Mouse (Mus musculus) B cell, adult (primary cell): ENCODE measurements around the gene Kif1a. TPM values are rescaled to one million over a fixed set of nuclear protein-coding genes. Genes with fewer than 3 reads are reported as not detected.

ENCODE experiments used
- total RNA-seq: library from RNA; stranded (reverse); gene quantifications from 4 replicates; pipeline ENCODE4 v1.2.4, GENCODE M21; 2023; ENCODE audit not compliant: inconsistent age

Kif1a gene
- total RNA-seq: 0.06 TPM in 1 of 4 replicates, not detected in the others

GRCm38 (mm10) chr1:93101571-93102061, at the start of gene Kif1a:
Gene Kif1a (minus strand): TSS chr1:93101951.

GRCm38 (mm10) chr1:93135036-93135526, 33.3 kb upstream of the Kif1a start, which contains the start of gene Agxt:
Gene Agxt (plus strand): TSS chr1:93135240.

GRCm38 (mm10) chr1:93006061-93006460, 95.7 kb downstream of the Kif1a start, which contains the start of gene Aqp12:
Gene Aqp12 (plus strand): TSS chr1:93006334.

Other genes starting within 250 kb of the Kif1a start
- gene Ankmy1, start 199.0 kb downstream of the Kif1a start, total RNA-seq: 0.48 to 0.72 TPM (median 0.54 TPM) in 4 replicates
- 4.0 to 6.3 TPM (median 4.8 TPM) in 4 replicates for gene Dusp28, start 195.0 kb downstream of the Kif1a start, total RNA-seq
- gene Rnpepl1, start 191.2 kb downstream of the Kif1a start, total RNA-seq: 97.6 to 107 TPM (median 98.9 TPM) in 4 replicates
- 21.5 to 32.8 TPM (median 22.9 TPM) in 4 replicates for gene Capn10, start 167.6 kb downstream of the Kif1a start, total RNA-seq
- 0.39 to 3.2 TPM (median 1.6 TPM) in 4 replicates for gene Gpr35, start 151.1 kb downstream of the Kif1a start, total RNA-seq
- not detected in 4 replicates for gene Aqp12, start 95.6 kb downstream of the Kif1a start, total RNA-seq
- gene Agxt, start 33.3 kb upstream of the Kif1a start, total RNA-seq: not detected in 4 replicates
- not detected in 4 replicates for gene 2310007B03Rik, start 59.0 kb upstream of the Kif1a start, total RNA-seq
- not detected in 4 replicates for gene Crocc2, start 66.8 kb upstream of the Kif1a start, total RNA-seq
- 0.66 to 1.8 TPM (median 0.94 TPM) in 4 replicates for gene Sned1, start 133.9 kb upstream of the Kif1a start, total RNA-seq
- gene Mterf4, start 204.0 kb upstream of the Kif1a start, total RNA-seq: 14.6 to 23.0 TPM (median 18.2 TPM) in 4 replicates
- 20.6 to 30.1 TPM (median 25.2 TPM) in 4 replicates for gene Ppp1r7, start 240.9 kb upstream of the Kif1a start, total RNA-seq
- 2.0 to 4.5 TPM (median 2.9 TPM) in 4 replicates for gene Pask, start 241.5 kb upstream of the Kif1a start, total RNA-seq